ENCODE assay signal across 11 mouse cellular contexts in the genomic region with DNA sequence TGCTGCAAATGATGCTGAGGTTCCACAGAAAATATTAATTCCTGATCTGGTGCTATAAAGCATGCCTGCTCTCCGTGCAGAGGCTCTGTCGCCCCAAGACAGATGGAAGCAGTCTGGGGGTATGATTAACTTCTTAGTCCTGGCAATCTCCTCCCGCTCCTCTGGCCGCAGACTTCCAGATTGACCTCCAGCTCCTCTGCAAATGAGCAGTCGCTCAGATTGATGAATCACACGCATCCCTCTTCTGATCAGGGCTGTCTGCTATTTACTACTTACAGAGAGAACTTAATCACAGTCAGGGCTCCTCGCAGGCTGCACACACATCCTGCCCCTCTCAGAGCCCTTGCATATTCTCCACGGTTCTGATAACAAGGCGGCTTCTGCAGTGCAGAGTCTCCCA.
DNase-seq lines count a peak whose midpoint lies in the region; ATAC-seq and TF ChIP-seq lines count a peak whose summit lies in the region.
"Had no signal": no experiment of that assay in that cellular context is flagged by ENCODE, and none has a peak within 500 bp of the region (broad histone marks: within the 10 kb centered on the region; RNA-seq: fewer than 3 reads in every experiment).

No protein-coding gene starts in this region.

- TF ChIP-seq EP300 in stomach, postnatal 0 days (optimal IDR thresholded peaks at IDR 0.05), result no peak

- no peaks in the 10 kb centered on the region for H3K27me3 ChIP-seq in heart, embryonic 11.5 days (ENCODE audit: control insufficient read depth, insufficient read depth, low read length)
- H3K27me3 ChIP-seq in stomach, embryonic 14.5 days (ENCODE audit: control insufficient read depth, insufficient read depth, low read length), result no peaks in the 10 kb centered on the region
- no peaks in the 10 kb centered on the region for H3K27me3 ChIP-seq in stomach, postnatal 0 days (ENCODE audit: control insufficient read depth, insufficient read depth, low read length)
- no peaks in the 10 kb centered on the region for H3K27me3 ChIP-seq in limb, embryonic 10.5 days (ENCODE audit: low read depth, poor library complexity, severe bottlenecking)
- no peaks in the 10 kb centered on the region for H3K27me3 ChIP-seq in stomach, embryonic 16.5 days (ENCODE audit: control insufficient read depth, insufficient read depth, low read length)
- H3K27me3 ChIP-seq: embryonic facial prominence, embryonic 12.5 days had no signal

- peak overlapping the region; percentile 14; the same call in 1 of the 2 replicates for H3K4me2 ChIP-seq in heart, embryonic 11.5 days
- H3K4me2 ChIP-seq in stomach, embryonic 14.5 days (replicated peaks; ENCODE audit: low read depth, low read length), result peak overlapping the region; percentile 21; the same call in 1 of the 2 replicates
- H3K4me2 ChIP-seq in stomach, postnatal 0 days (replicated peaks; ENCODE audit: low read depth), result no peak overlapping the region
- no peak overlapping the region for H3K4me2 ChIP-seq in stomach, embryonic 16.5 days (ENCODE audit: low read depth, low read length)
- H3K4me2 ChIP-seq: embryonic facial prominence, embryonic 12.5 days had no signal

- 27% methylated on average over 9 of the region's 9 CpGs for whole genome bisulfite sequencing in heart, embryonic 11.5 days (ENCODE audit: insufficient replicate concordance)
- 14% methylated on average over 9 of the region's 9 CpGs for WGBS in stomach, embryonic 14.5 days
- 31% methylated on average over 9 of the region's 9 CpGs for WGBS in stomach, postnatal 0 days
- 8% methylated on average over 9 of the region's 9 CpGs for WGBS in limb, embryonic 10.5 days
- 25% methylated on average over 9 of the region's 9 CpGs for WGBS in stomach, embryonic 16.5 days

- no peak for TF ChIP-seq CTCF in stomach, postnatal 0 days (IDR thresholded peaks at IDR 0.05; ENCODE audit: low read depth)

- no peak overlapping the region for H3K9ac ChIP-seq in heart, embryonic 11.5 days (ENCODE audit: low read depth, low read length)
- H3K9ac ChIP-seq in stomach, embryonic 14.5 days (replicated peaks; ENCODE audit: low read depth, low read length), result no peak overlapping the region
- H3K9ac ChIP-seq in stomach, postnatal 0 days (ENCODE audit: low read length), result no peak overlapping the region
- no peak overlapping the region for H3K9ac ChIP-seq in stomach, embryonic 16.5 days (ENCODE audit: low read length)
- H3K9ac ChIP-seq: embryonic facial prominence, embryonic 12.5 days had no signal

- DNase-seq in heart, postnatal 4 days, result no peak
- no peak for DNase-seq in stomach, postnatal 0 days (ENCODE audit: low spot score)
- peak; percentile 49 for DNase-seq in limb, embryonic 10.5 days (ENCODE audit: low spot score)
- DNase-seq in left cerebral cortex, postnatal 4 days, result no peak
- no peak for DNase-seq in cerebellum, adult 9-11 months
- DNase-seq: thymus, postnatal 25 days had no signal

- peaks cover 8% of the 10 kb centered on the region for H3K4me1 ChIP-seq in heart, embryonic 11.5 days (ENCODE audit: control insufficient read depth, insufficient read depth, low read length)
- peaks cover 4% of the 10 kb centered on the region; the same call in 1 of the 2 replicates for H3K4me1 ChIP-seq in stomach, embryonic 14.5 days (ENCODE audit: control insufficient read depth, insufficient read depth, low read length)
- H3K4me1 ChIP-seq in stomach, postnatal 0 days (replicated peaks; ENCODE audit: control insufficient read depth, insufficient read depth), result no peaks in the 10 kb centered on the region
- H3K4me1 ChIP-seq in limb, embryonic 10.5 days, result peaks cover 35% of the 10 kb centered on the region
- H3K4me1 ChIP-seq in stomach, embryonic 16.5 days (ENCODE audit: control insufficient read depth, insufficient read depth, low read length), result peaks cover 5% of the 10 kb centered on the region; the same call in 1 of the 2 replicates

- H3K36me3 ChIP-seq in heart, embryonic 11.5 days (ENCODE audit: control insufficient read depth, insufficient read depth, low read length), result no peaks in the 10 kb centered on the region
- H3K36me3 ChIP-seq in stomach, embryonic 14.5 days (ENCODE audit: control insufficient read depth, insufficient read depth, low read length), result no peaks in the 10 kb centered on the region
- no peaks in the 10 kb centered on the region for H3K36me3 ChIP-seq in stomach, postnatal 0 days (ENCODE audit: control insufficient read depth, insufficient read depth, low read length)
- peaks cover 65% of the 10 kb centered on the region for H3K36me3 ChIP-seq in limb, embryonic 10.5 days
- H3K36me3 ChIP-seq in stomach, embryonic 16.5 days (ENCODE audit: control insufficient read depth, insufficient read depth, low read length), result no peaks in the 10 kb centered on the region
- H3K36me3 ChIP-seq: embryonic facial prominence, embryonic 12.5 days had no signal

- H3K4me3 ChIP-seq in heart, embryonic 11.5 days (ENCODE audit: low read depth, low read length), result no peak overlapping the region
- no peak overlapping the region for H3K4me3 ChIP-seq in stomach, embryonic 14.5 days (ENCODE audit: low read depth, low read length)
- no peak overlapping the region for H3K4me3 ChIP-seq in stomach, postnatal 0 days (ENCODE audit: low read depth, low read length)
- no peak overlapping the region for H3K4me3 ChIP-seq in limb, embryonic 10.5 days
- H3K4me3 ChIP-seq in stomach, embryonic 16.5 days (replicated peaks; ENCODE audit: low read length), result no peak overlapping the region
- H3K4me3 ChIP-seq: embryonic facial prominence, embryonic 12.5 days had no signal

- no peaks in the 10 kb centered on the region for H3K9me3 ChIP-seq in heart, embryonic 11.5 days (replicated peaks; ENCODE audit: control insufficient read depth, low read length)
- no peaks in the 10 kb centered on the region for H3K9me3 ChIP-seq in stomach, embryonic 14.5 days (ENCODE audit: control insufficient read depth, low read depth, low read length)
- no peaks in the 10 kb centered on the region for H3K9me3 ChIP-seq in stomach, postnatal 0 days (ENCODE audit: control insufficient read depth, low read length)
- H3K9me3 ChIP-seq in limb, embryonic 10.5 days (replicated peaks), result no peaks in the 10 kb centered on the region
- H3K9me3 ChIP-seq in stomach, embryonic 16.5 days (replicated peaks; ENCODE audit: control insufficient read depth, low read length), result no peaks in the 10 kb centered on the region
- H3K9me3 ChIP-seq: embryonic facial prominence, embryonic 12.5 days had no signal

- no peak for ATAC-seq in heart, embryonic 11.5 days (replicated peaks; ENCODE audit: insufficient number of reproducible peaks, low FRiP score, low TSS enrichment)
- ATAC-seq in stomach, embryonic 14.5 days (ENCODE audit: insufficient number of reproducible peaks, insufficient read depth, low FRiP score, low read depth), result no peak; the same call in 1 of the 2 replicates
- ATAC-seq in stomach, postnatal 0 days (ENCODE audit: low FRiP score, low TSS enrichment), result no peak
- ATAC-seq in stomach, embryonic 16.5 days (ENCODE audit: insufficient read depth, low FRiP score), result peak; percentile 52; the same call in 1 of the 2 replicates
- ATAC-seq: activated CD4-positive, CD25-positive, alpha-beta regulatory T cell, adult 4 months had no signal

- no peak overlapping the region for H3K27ac ChIP-seq in heart, embryonic 11.5 days (ENCODE audit: low read depth, low read length)
- H3K27ac ChIP-seq in stomach, embryonic 14.5 days (ENCODE audit: low read length), result no peak overlapping the region
- no peak overlapping the region for H3K27ac ChIP-seq in stomach, postnatal 0 days (replicated peaks)
- H3K27ac ChIP-seq in limb, embryonic 10.5 days, result no peak overlapping the region
- H3K27ac ChIP-seq in stomach, embryonic 16.5 days (ENCODE audit: low read length), result no peak overlapping the region
- H3K27ac ChIP-seq: embryonic facial prominence, embryonic 12.5 days had no signal

- intact Hi-C loops in left cerebral cortex, postnatal 4 days (cut with DNase I), result no loop called here

Comparison
In these comparisons a context has a peak if more than half of its experiments do, and no peak if none do; other contexts are left out.
1. H3K4me2 ChIP-seq: peak in heart, embryonic 11.5 days (single experiment) and stomach, embryonic 14.5 days (single experiment); none in stomach, postnatal 0 days (single experiment) and stomach, embryonic 16.5 days (single experiment).